Mouse (Mus musculus) mesoderm, embryonic 11.5 days (tissue): ENCODE data around the gene Frem2.

Source experiments
- DNase-seq: peaks from one replicate; pipeline ENCODE4 v3.0.0-alpha.2; 2012; ENCODE audit warnings: low read depth, low spot score

Frem2 gene

DNA sequence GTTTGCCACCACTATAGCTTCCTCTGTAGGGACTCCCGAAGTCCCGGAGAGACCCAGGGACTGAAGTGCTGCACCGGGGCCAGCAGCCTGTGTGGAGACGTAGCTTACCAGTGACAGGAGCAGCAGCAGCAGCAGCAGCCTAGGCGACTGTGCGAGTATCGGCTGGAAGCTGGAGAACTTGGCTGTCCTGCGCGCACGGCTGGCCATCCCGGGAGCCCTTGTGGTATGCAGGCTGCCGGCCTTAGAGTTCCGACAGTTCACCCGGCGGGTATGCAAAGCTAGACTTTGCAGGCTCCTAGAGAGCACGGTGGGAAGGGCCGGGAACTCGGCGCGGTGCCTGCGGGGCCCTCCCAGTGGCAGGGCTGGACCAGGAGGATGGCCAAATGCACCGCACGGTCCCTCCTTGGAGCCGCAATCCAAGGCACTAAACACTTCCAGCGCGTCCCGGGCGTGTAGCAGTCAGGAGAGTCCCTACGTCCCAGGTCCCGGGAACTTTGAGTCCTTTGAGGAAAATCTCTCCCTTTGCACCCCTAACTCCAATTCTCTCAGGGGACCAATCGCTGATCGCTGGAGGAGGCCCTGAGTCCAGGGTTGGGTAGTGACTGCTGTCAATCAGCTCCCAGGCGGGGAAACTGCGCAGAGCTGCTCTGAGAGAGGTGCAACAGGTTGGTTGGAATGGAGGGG lies at the start of gene Frem2:
Gene Frem2, minus strand, starts transcription at position 478 of the 684 bp plus-strand sequence.
- DNase-seq = peak; percentile 87

DNA sequence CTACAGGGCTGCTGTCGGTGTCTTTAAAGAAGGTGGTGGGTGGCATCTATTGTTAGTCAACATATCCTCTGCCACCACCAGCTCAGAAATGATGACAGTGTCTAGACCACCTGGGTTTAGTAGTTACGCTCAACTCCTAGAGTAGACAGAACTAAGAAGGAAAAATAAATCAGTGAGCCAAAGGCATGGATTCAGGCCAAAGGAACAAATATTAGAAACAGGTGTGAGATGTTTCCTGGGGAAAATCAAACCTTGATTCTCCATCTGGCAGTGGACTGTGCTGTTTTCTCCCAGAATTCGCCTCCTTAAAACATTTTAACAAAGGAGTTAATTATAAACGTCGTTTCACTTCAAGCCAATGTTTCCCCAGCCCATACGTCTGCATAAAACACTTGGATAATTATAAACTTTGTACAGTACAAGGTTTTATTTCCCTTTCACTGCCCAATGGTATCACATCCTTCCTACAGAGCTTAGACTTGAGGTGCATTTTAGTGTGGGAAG lies 48.9 kb upstream of the Frem2 start:
- DNase-seq = no peak

DNA sequence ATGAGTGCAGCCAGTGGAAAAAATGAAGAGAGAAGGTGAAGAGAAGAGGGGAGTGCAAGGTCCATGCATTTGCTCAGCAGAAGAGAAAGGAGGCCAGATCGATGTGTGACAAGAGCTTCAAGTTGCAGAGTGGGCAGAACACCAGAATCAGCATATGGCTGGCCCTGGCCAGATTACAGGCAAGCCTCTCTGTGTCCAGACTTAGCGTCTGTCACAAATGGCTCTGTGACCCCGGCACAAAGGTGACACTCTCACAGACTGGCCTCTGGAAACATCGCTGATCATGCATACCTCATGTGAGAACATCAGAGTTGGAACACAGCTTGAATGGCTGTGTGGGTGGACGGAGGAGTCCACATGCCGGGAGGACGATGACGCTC lies 46.0 kb upstream of the Frem2 start:
- DNase-seq = no peak

DNA sequence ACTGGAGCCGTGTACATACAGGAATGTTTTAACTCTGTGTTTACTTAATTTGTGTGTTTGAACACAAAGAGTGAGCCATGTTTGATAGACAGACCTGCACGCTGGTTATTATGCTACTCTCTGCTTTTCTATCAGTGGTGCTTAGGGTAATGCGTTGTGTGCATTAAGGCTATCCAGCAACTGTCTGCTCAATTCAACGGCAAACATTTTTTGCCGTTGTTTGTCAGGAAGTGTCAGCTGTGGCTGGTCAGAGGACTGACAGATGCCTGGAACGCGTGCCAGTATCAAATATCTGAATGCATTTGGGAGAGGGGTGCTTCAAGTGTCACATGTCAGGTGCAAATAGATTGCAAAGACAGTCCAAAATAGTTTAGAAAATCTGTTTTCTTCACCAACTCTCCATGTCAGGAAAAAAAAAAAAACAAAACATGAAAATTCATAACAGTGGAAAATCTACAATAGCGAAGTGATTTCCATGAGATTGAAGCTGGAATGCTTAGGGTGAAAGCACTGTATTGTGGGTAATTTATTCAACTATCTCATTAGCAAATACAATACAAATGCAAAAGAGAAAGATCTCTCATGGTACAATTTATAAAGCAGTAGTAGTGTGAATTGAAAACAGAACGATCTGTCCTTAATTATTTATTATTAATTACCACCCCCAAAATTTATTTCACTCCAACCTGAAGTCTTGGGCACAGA lies 45.4 kb upstream of the Frem2 start:
- no peak for DNase-seq

DNA sequence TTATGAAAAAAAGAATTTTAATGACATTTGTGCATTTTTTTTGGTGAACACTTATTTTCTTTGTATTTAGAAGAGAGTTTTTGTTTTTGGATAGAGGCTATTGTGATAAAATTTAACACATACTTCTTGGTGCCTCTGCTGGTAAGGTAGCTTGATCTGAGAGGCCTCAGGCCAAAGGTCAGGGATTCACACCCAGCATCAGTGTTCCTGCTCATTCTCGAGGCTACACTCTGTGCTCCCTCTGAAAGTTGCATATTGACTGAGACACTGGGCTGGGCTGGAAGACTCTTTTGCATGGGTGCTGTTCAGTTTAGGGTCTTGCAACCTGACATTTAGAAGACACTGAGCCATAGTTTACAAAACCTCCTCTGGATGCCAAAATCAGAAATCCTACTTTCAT lies 44.8 kb upstream of the Frem2 start:
- no peak for DNase-seq

DNA sequence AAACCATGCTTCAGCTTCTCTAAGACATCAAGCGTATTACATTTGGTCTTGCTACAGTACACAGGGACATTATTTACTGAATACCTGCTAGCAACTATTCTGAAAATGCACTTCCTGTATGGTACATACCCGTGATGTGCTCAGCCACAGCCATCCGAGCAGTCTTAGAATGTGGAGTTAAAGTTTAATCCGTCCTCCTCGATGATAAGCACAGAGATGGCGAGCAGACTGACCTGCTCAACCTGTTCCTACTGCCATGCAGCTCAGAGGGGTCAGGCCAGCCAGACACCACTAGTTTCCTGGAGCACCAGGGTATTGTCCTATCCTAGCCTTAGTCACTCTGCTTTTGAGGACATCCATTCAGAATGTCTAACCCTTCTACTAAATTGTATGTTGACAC lies 30.6 kb upstream of the Frem2 start:
- DNase-seq = no peak

DNA sequence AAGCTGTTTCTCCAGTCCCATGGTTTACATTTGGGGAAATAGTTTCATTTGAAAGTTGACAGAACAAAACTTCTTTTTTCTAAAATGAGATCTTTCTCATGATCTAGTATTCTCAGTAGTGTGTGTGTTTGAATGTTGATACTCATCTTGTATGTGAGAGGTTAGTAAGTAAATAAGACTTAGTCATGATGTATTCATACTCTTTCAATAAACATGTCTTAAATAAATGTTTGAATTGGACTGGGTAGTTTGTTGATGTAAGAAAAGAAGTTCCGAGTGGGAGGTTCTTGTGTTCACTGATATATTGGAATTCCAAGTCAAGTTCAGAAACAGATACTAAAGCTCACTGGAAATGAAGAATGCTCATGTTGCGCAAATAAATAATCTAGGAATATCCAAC lies 25.1 kb upstream of the Frem2 start:
- no peak for DNase-seq

DNA sequence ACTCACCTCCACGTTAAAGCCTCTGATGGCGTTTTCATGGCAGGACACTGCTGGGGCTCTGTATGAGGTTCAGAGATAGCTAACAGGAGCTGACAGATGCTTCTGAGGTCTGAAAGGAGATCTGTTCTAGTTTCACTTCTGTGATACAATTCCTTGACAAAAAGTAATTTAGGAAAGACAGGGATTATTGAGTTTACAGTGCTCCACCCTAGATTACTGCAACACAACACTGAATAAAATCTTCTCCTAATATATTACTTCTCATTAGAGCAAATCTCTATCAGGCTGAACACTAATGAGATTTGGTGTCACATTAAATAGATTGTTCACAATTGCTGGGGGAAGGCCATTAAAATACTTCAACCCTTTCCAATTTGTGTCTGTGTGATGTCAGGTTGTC lies 23.7 kb upstream of the Frem2 start:
- no peak for DNase-seq

DNA sequence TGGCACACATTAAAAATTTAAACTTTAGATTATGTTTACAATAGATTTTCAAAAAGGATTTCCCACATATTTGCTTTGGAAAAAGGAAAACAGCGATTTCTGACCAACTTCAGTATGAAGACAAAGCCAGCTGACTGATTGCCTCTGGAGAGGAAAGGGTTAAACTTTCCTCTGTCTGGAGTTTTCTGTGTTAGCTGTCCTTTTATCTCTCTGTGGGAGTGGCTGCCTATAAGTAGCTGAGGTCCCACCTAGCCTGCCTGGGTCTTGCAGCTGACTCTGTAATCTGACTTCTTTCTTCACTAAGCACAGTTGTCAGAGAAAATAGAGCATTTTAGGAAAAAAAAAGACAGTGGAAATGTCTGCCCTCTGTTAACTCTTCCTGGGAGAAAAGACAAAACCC lies 17.1 kb upstream of the Frem2 start:
- DNase-seq = peak; percentile 56

DNA sequence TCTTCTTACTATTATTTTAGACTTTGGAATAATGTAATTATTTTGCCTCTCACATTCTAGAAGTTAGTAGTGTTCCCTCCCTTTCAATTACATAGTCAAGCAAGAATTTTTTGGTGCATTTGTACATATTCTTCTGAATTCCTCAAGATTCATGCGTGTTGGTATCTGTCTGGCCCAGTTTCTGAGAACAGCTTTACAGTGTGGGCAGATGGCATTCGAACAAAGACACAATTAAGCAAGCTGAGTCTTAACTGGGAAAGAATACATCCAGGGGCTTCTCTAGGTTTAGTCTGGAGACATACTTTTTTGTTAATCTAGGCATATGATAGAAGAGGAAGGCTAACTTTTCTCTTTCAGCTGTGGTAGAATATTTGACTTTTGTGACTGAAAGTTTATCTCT lies 12.6 kb upstream of the Frem2 start:
- no peak for DNase-seq

DNA sequence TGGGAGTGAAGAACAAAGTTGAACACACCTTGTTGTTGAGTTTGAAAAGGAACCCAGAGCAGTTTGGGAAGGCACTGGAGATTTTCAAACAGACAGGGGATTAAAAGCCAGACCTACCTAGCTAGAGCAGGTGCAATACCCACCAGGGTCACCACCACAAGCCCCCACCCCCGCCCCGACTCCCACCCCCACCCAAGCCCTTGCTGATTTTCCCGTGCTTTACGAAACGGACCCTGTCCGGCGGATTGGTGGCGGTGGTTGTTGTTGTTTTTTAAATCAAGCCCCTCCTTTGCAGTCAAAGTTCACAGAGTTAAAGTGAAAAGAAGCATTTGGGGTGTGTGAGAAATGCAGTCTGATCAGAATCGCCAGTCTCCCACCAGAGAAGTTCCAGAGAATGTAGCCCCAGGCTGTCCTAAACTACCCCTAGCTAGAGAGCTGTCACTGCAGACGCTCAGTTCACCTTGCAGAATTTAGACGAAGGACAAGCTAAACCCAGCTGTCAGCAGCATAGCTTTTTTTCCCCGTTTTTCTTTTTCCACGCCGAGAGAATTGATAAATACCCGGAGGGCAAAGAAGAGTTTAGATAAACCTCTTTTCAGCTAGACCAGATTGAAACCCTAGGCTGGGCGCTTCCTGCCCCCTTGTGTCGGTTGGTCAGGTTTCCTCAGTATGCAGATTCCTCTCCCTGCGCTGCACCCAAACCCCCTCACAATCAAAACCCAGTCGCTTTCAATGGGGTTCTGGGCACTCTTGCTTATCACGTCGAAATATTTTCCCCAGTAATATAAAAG lies 784 bp upstream of the Frem2 start:
- DNase-seq = peak; percentile 43

DNA sequence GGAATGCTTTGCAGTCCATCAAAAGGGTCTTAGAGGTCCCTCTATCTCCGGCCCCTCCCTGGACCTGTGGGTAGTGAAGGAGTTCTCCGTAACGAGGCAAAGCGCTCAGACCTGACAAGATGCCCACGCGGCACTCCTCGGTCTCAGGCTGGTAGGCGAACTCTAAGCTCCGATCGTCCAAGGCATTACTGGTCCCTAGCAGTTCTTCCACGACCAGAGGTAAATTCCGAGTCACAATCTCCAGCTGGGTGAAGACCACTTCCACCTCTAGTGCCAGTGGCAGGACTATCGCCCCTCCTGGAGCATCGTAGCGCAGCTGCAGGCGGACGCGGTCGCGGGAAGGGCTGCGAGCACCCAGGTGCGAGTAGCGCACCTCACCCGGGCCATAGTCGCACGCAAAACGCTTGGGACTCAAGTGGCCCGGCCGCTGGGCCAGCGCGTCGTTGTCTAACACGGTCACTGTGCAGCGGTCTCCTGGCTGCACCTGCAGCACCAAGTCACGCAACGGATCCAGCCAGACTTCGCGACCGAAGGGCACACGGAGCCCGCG lies 752 bp downstream of the Frem2 start:
- DNase-seq = peak; percentile 30

DNA sequence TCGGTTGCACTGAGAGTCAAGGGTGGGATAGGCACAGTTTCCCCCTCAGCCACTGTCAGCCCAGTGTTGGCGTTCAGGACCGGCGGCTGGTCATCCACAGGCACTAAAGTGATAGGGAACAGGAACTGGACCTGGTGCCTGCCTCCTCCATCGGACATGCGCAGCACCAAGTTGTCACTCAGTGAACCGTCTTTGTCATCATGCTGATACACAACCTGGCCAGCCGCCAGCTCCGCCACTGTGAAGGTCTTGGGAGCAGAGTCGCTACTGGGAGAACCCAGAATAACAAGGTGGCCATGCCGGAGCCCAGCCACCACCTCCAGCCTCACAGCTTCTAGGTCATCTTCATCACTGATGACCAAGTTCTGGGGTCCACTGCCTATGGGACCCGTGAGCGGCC lies 1.8 kb downstream of the Frem2 start:
- DNase-seq = no peak

DNA sequence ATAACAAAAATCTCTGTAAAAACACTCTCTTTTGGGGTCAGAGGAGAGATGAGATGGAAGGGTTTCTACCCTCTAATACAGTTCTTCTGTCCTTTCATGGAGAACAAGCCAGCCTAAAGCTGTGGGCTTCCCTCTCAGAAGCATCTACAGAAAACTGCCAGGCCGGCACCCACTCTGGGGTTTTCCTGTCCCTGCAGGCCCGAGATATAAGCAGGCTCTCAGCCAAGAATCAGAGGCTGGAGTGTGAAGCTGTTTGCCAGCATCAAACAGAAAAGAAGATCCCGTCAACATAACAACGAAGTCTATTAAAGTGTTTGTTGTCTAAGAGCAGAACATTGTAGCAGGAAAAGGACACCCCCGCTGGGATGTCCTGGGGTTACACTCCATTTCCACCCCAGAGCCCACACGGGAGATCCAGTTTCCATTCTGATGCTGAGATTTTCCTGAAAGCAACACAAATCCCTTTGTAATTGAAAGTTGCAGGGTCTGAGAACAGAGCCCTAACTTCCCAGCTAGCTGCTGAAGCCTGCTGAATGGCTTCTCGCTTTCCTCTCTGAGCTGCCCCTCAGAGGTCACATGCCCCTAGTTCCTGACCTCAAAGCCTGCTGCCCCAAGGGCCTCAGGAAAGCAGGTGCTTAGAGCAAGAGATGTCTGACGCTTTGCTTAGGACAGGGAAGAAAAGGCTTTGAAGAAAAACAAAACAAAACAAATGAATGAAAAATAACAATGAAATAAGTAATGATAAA lies 7.0 kb downstream of the Frem2 start:
- DNase-seq = no peak

DNA sequence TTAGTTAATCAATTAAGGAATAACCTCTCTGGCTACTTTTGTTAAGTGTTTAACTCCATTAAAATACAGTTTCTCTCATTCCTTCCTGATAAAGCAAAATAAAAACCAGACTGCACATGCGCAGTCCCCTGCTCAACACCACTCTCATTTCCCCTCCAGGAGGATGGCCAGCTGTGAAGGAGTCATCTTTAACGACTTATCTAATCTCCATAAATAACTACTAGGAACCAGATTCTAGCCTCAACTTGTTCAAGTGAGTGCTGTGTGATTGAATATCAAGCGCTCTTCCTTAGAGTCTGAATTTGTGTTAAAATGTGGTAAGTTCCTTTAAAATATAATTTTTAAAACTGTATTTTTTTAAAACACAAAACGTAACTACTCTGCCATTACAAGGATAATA lies 7.7 kb downstream of the Frem2 start:
- DNase-seq = no peak

DNA sequence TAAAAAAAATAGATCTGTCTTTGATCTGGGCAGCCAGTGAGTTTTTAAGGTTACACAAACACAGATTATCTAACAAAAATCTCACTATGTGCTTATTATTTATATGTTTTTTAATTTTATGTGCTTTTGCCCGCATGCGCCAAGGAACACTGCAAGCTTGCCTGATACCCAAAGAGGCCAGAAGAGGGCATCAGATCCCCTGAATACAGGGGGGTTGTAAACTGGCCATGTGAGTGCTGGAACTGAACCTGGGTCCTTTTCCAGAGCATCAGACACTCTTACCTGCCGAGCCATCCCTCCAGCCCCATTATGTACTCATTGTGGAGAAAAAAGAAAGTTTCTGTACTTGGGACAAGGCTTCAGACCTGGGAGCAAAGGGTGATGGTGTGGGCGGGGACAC lies 8.3 kb downstream of the Frem2 start:
- no peak for DNase-seq

DNA sequence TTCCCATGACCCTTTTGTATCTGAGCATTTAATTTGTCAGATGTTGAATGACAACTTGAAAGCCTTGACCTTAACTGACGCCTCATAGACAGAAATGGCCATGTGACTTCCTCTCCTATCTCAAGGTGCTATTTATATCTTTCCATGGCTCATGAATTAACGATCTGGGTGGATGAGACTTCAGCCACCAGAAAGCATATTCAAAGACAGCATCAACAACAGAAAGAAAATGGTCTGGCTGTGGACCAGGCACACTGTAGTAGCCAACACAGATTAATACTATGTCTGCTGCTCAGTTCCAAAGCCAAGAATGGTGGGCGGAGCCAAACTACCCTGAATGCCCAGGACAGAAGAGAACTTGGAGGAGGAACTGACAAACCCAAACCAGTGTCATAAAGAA lies 21.2 kb downstream of the Frem2 start:
- DNase-seq = no peak

DNA sequence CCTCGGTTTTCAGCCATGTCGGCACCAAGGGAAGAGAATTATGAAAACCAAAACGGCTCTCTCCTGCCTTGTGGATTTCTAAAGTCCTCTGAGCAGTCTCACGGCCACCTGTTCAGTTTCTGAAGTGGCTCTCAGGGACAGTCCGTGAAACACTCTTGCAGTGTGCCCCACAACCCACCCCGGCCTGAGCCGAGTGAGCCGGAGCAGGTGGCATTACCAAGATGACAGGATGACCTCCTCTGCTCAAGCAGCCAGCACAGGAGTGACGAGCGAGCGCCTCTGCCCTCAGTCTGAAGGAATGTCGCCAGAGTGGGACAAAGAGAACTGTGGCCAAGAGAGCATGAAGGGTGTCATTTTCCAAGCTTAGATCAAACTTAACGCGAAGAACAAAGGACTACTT lies 26.0 kb downstream of the Frem2 start:
- DNase-seq = no peak

DNA sequence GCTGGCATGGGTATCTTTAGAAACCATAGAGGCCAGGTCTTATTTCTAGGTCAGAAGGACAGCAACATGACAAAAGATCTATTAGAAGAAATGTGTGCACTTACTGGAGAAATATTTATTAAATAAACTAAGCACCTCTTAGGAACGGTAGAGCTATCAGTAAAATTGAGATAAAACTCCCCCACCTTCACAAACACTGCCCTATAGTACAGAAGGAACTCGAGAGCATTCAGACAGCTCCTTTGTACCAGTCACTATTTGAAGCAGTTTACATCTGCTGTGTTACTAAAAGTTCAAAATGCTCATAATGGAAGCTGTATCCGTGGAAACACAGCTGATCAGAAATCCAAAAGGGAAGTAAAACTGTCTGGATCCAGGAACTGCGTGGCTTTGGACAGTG lies 26.5 kb downstream of the Frem2 start:
- no peak for DNase-seq

DNA sequence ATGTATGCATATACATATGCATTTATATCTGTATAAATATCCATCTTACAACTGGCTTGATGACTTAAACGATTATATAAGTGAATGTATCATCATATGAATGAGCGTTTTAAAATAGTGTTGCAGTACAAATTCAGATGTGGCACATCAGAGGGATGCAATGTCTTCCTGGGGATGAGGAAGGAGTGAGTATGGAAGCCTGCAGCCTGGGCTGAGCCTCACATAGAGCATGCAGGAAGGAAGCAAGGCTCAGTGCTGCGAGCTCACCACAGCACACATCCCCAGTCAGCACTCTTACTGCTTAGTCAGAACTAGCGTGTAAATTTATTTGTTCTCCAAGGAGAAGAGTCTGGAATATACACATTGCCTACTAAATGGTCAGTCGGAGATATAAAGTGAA lies 27.2 kb downstream of the Frem2 start:
- DNase-seq = no peak

DNA sequence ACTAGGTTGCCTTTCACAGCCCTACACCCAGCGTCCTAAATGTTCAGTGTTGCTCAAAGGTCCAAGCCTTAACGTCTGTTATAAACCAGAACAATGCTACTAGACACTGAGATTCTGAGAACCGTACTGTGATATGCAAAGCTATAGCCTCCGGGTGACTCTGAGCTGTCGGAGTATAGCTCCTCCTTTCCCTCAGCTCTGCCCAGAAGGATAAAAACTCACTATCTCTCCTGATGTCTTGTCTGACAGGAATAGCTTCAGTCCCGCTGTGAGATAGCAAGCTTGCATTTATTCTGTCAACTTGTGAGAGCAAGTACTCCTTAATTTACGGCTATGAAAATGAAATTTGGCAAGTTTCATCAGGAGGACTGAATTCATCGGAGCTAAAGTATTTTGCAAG lies 33.9 kb downstream of the Frem2 start:
- DNase-seq = no peak

DNA sequence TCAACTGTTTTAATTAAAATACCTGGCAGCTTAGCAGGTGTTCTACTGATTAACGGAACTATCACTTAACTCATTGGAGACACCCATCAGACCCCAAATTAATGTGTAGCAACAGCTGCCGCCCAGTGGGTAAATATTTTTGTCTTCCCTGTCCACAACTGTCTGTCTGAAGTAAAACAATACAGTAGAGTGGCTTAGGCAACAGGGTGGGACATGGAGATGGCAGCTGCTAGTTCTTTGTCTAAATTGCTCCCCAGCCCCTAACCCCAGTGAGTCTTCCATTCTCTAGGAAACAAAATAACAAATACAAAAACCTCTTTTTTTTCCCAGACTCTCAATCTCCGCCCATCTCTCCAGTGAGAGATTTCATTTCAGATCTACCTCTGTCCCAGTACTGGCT lies 36.2 kb downstream of the Frem2 start:
- no peak for DNase-seq
